Mouse (Mus musculus) hindbrain, embryonic 14.5 days (tissue): ENCODE measurements at regions not wholly inside any gene's neighbourhood (a gene's known extent, or its start where the extent isn't known, plus 50 kb on each side); places are given as distances from the start of the nearest gene placed in this dataset.

Source experiments
- ATAC-seq: fragments of 200-750 bp; cut with Nextera tagmentation; 2 replicates; pipeline ENCODE4 v1.8.0; 2017; ENCODE audit warnings: moderate number of reproducible peaks, mild to moderate bottlenecking, moderate TSS enrichment, moderate library complexity; ENCODE audit not compliant: low FRiP score
- DNase-seq: peaks from one replicate; pipeline ENCODE4 v3.0.0-alpha.2; 2015; ENCODE audit warnings: low spot score
- H3K27ac ChIP-seq: fragments of 300-500 bp; sonication (generic); 2 replicates; pipeline ENCODE4 v1.5.1; 2014; ENCODE audit warnings: mild to moderate bottlenecking, moderate library complexity
- H3K27me3 ChIP-seq: fragments of 300-500 bp; sonication (generic); 2 replicates; pipeline ENCODE4 v1.6.1; 2014; ENCODE audit warnings: mild to moderate bottlenecking, low read length, mixed read lengths; ENCODE audit not compliant: control insufficient read depth, insufficient read depth
- H3K36me3 ChIP-seq: fragments of 300-500 bp; sonication (generic); replicated peaks from 2 replicates; pipeline ENCODE4 v1.6.1; 2014; ENCODE audit not compliant: control insufficient read depth, insufficient read depth
- H3K4me1 ChIP-seq: fragments of 300-500 bp; sonication (generic); replicated peaks from 2 replicates; pipeline ENCODE4 v1.6.1; 2014; ENCODE audit warnings: antibody characterized with exemption, low read length, mixed read lengths; ENCODE audit not compliant: control insufficient read depth, insufficient read depth
- H3K4me2 ChIP-seq: fragments of 300-500 bp; sonication (generic); replicated peaks from 2 replicates; pipeline ENCODE4 v1.6.1; 2014; ENCODE audit warnings: mild to moderate bottlenecking, moderate library complexity
- H3K4me3 ChIP-seq: fragments of 300-500 bp; sonication (generic); replicated peaks from 2 replicates; pipeline ENCODE4 v1.5.1; 2014; ENCODE audit warnings: mild to moderate bottlenecking, low read length
- H3K9ac ChIP-seq: fragments of 300-500 bp; sonication (generic); 2 replicates; pipeline ENCODE4 v1.6.1; 2014
- H3K9me3 ChIP-seq: fragments of 300-500 bp; sonication (generic); 2 replicates; pipeline ENCODE4 v1.6.1; 2016; ENCODE audit warnings: low read length; ENCODE audit not compliant: control insufficient read depth
- WGBS: fragments of 180-500 bp; shearing (Covaris S2); extraction: QIAGEN DNeasy Blood & Tissue Kit; methylation state at CpG from one replicate; pipeline ENCODE4 v1.1.7; 2014; 5-methylcytosine and 5-hydroxymethylcytosine counted together

GRCm38 (mm10) chr12:10445738-10446137, 55.2 kb downstream of the Rdh14 start:
- Histone ChIP-seq H3K4me1 (no peaks in the 10 kb centered on the region), H3K4me2 (no peak overlapping the region), H3K36me3 (no peaks in the 10 kb centered on the region), H3K27me3 (no peaks in the 10 kb centered on the region), H3K4me3 (no peak overlapping the region), H3K27ac (no peak overlapping the region), H3K9ac (no peak overlapping the region), H3K9me3 (no peaks in the 10 kb centered on the region)
- DNase-seq = no peak
- ATAC-seq = no peak
- WGBS = 77% methylated on average over 1 of the region's 1 CpGs

- H3K27me3 ChIP-seq = no peaks in the 10 kb centered on the region
- no peak overlapping the region for H3K9ac ChIP-seq
- no peak overlapping the region for H3K4me2 ChIP-seq
- WGBS = 89% methylated on average over 1 of the region's 1 CpGs
- no peaks in the 10 kb centered on the region for H3K9me3 ChIP-seq
- DNase-seq (no peak), ATAC-seq (no peak)
- H3K36me3 ChIP-seq = no peaks in the 10 kb centered on the region
- H3K4me3 ChIP-seq = no peak overlapping the region
- H3K27ac ChIP-seq = no peak overlapping the region
- no peaks in the 10 kb centered on the region for H3K4me1 ChIP-seq
These were observed 67.5 kb downstream of the Rdh14 start for GRCm38 (mm10) chr12:10457960-10458655.

- Histone ChIP-seq H3K9me3 (no peaks in the 10 kb centered on the region), H3K9ac (no peak overlapping the region), H3K4me3 (no peak overlapping the region), H3K36me3 (no peaks in the 10 kb centered on the region), H3K4me1 (no peaks in the 10 kb centered on the region), H3K27ac (no peak overlapping the region), H3K4me2 (no peak overlapping the region), H3K27me3 (no peaks in the 10 kb centered on the region)
- WGBS = 91% methylated on average over 7 of the region's 7 CpGs
- ATAC-seq = no peak
- no peak for DNase-seq
These were observed 71.2 kb downstream of the Rdh14 start for GRCm38 (mm10) chr12:10461796-10462195.

- DNase-seq (no peak), ATAC-seq (no peak)
- H3K4me2 ChIP-seq = no peak overlapping the region
- no peak overlapping the region for H3K4me3 ChIP-seq
- H3K9me3 ChIP-seq = no peaks in the 10 kb centered on the region
- H3K9ac ChIP-seq = no peak overlapping the region
- H3K36me3 ChIP-seq = no peaks in the 10 kb centered on the region
- WGBS = 60% methylated on average over 3 of the region's 3 CpGs
- no peak overlapping the region for H3K27ac ChIP-seq
- H3K4me1 ChIP-seq = no peaks in the 10 kb centered on the region
- no peaks in the 10 kb centered on the region for H3K27me3 ChIP-seq
These were observed 72.4 kb downstream of the Rdh14 start for GRCm38 (mm10) chr12:10462956-10463355.

- Histone ChIP-seq H3K9ac (no peak overlapping the region), H3K27ac (no peak overlapping the region), H3K4me3 (no peak overlapping the region), H3K36me3 (no peaks in the 10 kb centered on the region), H3K9me3 (no peaks in the 10 kb centered on the region), H3K27me3 (no peaks in the 10 kb centered on the region), H3K4me2 (no peak overlapping the region), H3K4me1 (no peaks in the 10 kb centered on the region)
- DNase-seq = no peak
- WGBS = 58% methylated on average over 1 of the region's 1 CpGs
- ATAC-seq = no peak
These were observed 83.4 kb downstream of the Rdh14 start for GRCm38 (mm10) chr12:10473986-10474385.

- 74% methylated on average over 1 of the region's 1 CpGs for WGBS
- no peak for DNase-seq
These were observed 90.2 kb downstream of the Rdh14 start for GRCm38 (mm10) chr12:10480781-10481180.

GRCm38 (mm10) chr12:10482294-10483010, 91.9 kb downstream of the Rdh14 start:
- Histone ChIP-seq H3K4me2 (no peak overlapping the region), H3K27me3 (no peaks in the 10 kb centered on the region), H3K27ac (no peak overlapping the region), H3K36me3 (no peaks in the 10 kb centered on the region), H3K9me3 (no peaks in the 10 kb centered on the region), H3K4me1 (no peaks in the 10 kb centered on the region), H3K4me3 (no peak overlapping the region), H3K9ac (no peak overlapping the region)
- DNase-seq (no peak), ATAC-seq (no peak)
- WGBS = 92% methylated on average over 4 of the region's 4 CpGs

More at GRCm38 (mm10) chr12:10480781-10481180, 90.2 kb downstream of the Rdh14 start:
- Histone ChIP-seq H3K4me3 (no peak overlapping the region), H3K4me2 (no peak overlapping the region), H3K9ac (no peak overlapping the region), H3K27ac (no peak overlapping the region), H3K36me3 (no peaks in the 10 kb centered on the region), H3K9me3 (no peaks in the 10 kb centered on the region), H3K4me1 (no peaks in the 10 kb centered on the region), H3K27me3 (no peaks in the 10 kb centered on the region)
- ATAC-seq = no peak

GRCm38 (mm10) chr12:10506721-10507120, 116.1 kb downstream of the Rdh14 start:
- Histone ChIP-seq H3K27ac (no peak overlapping the region), H3K9ac (no peak overlapping the region), H3K4me3 (no peak overlapping the region), H3K9me3 (no peaks in the 10 kb centered on the region), H3K4me1 (no peaks in the 10 kb centered on the region), H3K4me2 (no peak overlapping the region), H3K36me3 (no peaks in the 10 kb centered on the region), H3K27me3 (no peaks in the 10 kb centered on the region)
- DNase-seq (no peak), ATAC-seq (no peak)

- H3K4me1 ChIP-seq = no peaks in the 10 kb centered on the region
- no peaks in the 10 kb centered on the region for H3K36me3 ChIP-seq
- H3K27ac ChIP-seq = no peak overlapping the region
- no peaks in the 10 kb centered on the region for H3K27me3 ChIP-seq
- no peak overlapping the region for H3K4me3 ChIP-seq
- no peak overlapping the region for H3K9ac ChIP-seq
- ATAC-seq = no peak
- H3K9me3 ChIP-seq = no peaks in the 10 kb centered on the region
- no peak for DNase-seq
- 86% methylated on average over 5 of the region's 5 CpGs for WGBS
- H3K4me2 ChIP-seq = no peak overlapping the region
These were observed 123.0 kb downstream of the Rdh14 start for GRCm38 (mm10) chr12:10513526-10513925.
